Mouse (Mus musculus) macrophage (primary cell): ENCODE results near the gene Specc1. TPM values are rescaled to one million over a fixed set of nuclear protein-coding genes. Genes with fewer than 3 reads are reported as not detected.

Experiments
- H3K27ac ChIP-seq: fragments of 350-480 bp; formaldehyde crosslinking; 2 replicates; pipeline ENCODE4 v1.9.0; 2021
- H3K36me3 ChIP-seq: fragments of 350-480 bp; formaldehyde crosslinking; 2 replicates; pipeline ENCODE4 v1.9.0; 2021; ENCODE audit errors: inconsistent target
- H3K4me3 ChIP-seq: fragments of 350-480 bp; formaldehyde crosslinking; 2 replicates; pipeline ENCODE4 v1.9.0; 2021; ENCODE audit errors: inconsistent target
- H3K79me2 ChIP-seq: fragments of 350-480 bp; formaldehyde crosslinking; 2 replicates; pipeline ENCODE4 v1.9.0; 2021; ENCODE audit errors: inconsistent target
- WGBS: methylation state at CpG from one replicate; pipeline ENCODE4 v1.1.7; 2026; ENCODE audit warnings: inconsistent platforms; ENCODE audit not compliant: missing documents; 5-methylcytosine and 5-hydroxymethylcytosine counted together
- polyA plus RNA-seq: library from polyadenylated mRNA; stranded (reverse); fragments of 250-400 nt; gene quantifications from 3 replicates; pipeline ENCODE4 v1.2.4, GENCODE M21; 2018; ENCODE audit warnings: inconsistent platforms

Specc1 gene
- polyA plus RNA-seq, 1 experiment from 2014 or later = 116 TPM

GRCm38 (mm10) chr11:62029171-62029570 lies 72.6 kb downstream of the Specc1 start:
- Histone ChIP-seq H3K36me3 (peaks cover 37% of the 10 kb centered on the region), H3K4me3 (no peak overlapping the region), H3K79me2 (peaks cover 78% of the 10 kb centered on the region), H3K27ac (no peak overlapping the region)
- 95% methylated on average over 9 of the region's 9 CpGs for WGBS

DNA sequence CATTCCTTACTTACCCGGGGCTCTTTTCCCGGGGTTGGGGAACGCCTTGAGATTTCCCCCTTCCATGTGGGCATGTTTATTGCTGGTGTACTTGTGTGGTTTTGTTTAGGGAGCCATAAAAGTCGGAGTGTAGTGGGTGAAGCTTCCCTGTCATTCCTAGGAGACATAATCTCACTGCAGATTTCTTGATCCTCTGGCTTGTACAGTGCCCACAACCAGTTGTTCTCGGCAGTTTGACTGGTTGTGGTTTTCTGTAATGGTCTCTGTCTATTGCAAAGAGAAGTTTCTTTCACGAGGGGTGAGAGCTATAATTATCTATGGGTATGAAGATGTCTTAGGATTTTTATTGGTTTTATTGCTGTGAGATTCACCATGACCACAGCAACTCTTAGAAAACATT lies 78.0 kb downstream of the Specc1 start:
- peaks cover 61% of the 10 kb centered on the region for H3K36me3 ChIP-seq
- no peak overlapping the region for H3K4me3 ChIP-seq
- peaks cover 50% of the 10 kb centered on the region; the same call in 1 of the 2 replicates for H3K79me2 ChIP-seq
- no peak overlapping the region for H3K27ac ChIP-seq
- 65% methylated on average over 5 of the region's 6 CpGs for WGBS

GRCm38 (mm10) chr11:62035220-62035619 lies 78.7 kb downstream of the Specc1 start:
- Histone ChIP-seq H3K4me3 (no peak overlapping the region), H3K27ac (no peak overlapping the region), H3K36me3 (peaks cover 58% of the 10 kb centered on the region), H3K79me2 (peaks cover 45% of the 10 kb centered on the region; the same call in 1 of the 2 replicates)
- WGBS = 100% methylated on average over 1 of the region's 1 CpGs

DNA sequence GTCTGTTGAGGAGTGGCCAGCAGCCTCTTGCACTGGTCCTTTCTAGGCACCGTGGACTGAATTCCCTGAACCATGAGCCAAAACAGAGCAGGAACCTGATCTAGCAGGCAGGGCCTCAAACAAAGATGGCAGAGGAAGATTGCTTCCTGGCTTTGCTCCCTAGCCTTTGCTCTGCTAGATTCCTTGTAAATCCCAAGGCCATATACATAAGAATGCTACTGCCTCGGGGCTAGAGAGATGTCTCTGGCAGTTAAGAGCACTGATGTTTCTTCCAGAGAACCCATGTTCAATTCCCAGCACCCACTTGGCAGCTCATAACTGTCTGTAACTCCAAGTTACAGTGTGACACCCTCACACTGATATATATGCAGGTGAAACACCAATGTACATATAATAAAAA lies 83.6 kb downstream of the Specc1 start:
- no peak overlapping the region for H3K27ac ChIP-seq
- peaks cover 52% of the 10 kb centered on the region for H3K36me3 ChIP-seq
- H3K4me3 ChIP-seq = no peak overlapping the region
- H3K79me2 ChIP-seq = peaks cover 15% of the 10 kb centered on the region; the same call in 1 of the 2 replicates
- WGBS = 100% methylated on average over 2 of the region's 2 CpGs

DNA sequence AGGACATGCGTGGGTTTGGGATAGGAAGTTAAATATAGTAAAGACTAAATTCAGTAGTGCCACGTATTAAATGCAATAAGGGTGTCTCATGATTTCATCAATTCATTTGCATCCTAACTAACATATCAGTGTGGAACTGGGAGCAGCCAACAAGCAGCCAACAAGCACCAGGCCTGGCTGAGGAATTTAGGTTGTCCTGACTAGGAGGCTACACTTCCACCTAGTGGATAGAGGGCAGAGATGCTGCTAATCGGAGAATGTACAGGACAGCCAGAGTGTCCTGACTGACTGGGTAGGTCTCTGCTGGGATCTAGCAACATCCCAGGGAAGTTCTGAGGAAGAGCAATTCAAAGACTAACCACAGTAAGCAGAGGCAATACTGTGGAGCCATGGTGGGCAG lies 88.1 kb downstream of the Specc1 start:
- WGBS = 78% methylated on average over 2 of the region's 3 CpGs

DNA sequence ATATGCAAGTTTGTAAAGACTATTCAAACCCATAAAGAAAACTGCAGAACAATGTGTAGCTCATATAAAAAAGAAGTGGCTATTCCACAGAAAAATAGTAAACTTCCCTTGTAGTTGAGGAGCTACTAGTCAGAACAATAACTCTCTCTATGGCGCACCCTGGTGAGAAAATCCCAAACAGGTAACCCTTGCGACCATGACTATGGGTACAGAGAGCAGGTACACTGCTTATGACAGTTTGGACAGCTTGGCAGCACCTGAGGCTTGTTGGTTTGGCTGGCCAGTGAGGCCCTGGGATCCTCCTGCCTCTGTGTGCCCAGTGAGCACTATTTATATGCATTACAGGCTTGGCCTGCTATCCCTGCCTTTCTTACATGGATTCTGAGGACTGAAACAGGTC lies 89.4 kb downstream of the Specc1 start:
- WGBS = 90% methylated on average over 2 of the region's 2 CpGs
- no peak overlapping the region for H3K4me3 ChIP-seq
- H3K27ac ChIP-seq = no peak overlapping the region
- peaks cover 30% of the 10 kb centered on the region; the same call in 1 of the 2 replicates for H3K36me3 ChIP-seq
- H3K79me2 ChIP-seq = peaks cover 11% of the 10 kb centered on the region; the same call in 1 of the 2 replicates

More for the DNA sequence above, 88.1 kb downstream of the Specc1 start:
- H3K36me3 ChIP-seq = peaks cover 33% of the 10 kb centered on the region; the same call in 1 of the 2 replicates
- no peak overlapping the region for H3K4me3 ChIP-seq
- H3K79me2 ChIP-seq = peaks cover under 1% of the 10 kb centered on the region; the same call in 1 of the 2 replicates
- no peak overlapping the region for H3K27ac ChIP-seq

GRCm38 (mm10) chr11:62047817-62048640 lies 91.5 kb downstream of the Specc1 start:
- Histone ChIP-seq H3K36me3 (peaks cover 22% of the 10 kb centered on the region; the same call in 1 of the 2 replicates), H3K79me2 (peaks cover 32% of the 10 kb centered on the region; the same call in 1 of the 2 replicates), H3K4me3 (no peak overlapping the region), H3K27ac (no peak overlapping the region)
- WGBS = 60% methylated on average over 9 of the region's 9 CpGs

DNA sequence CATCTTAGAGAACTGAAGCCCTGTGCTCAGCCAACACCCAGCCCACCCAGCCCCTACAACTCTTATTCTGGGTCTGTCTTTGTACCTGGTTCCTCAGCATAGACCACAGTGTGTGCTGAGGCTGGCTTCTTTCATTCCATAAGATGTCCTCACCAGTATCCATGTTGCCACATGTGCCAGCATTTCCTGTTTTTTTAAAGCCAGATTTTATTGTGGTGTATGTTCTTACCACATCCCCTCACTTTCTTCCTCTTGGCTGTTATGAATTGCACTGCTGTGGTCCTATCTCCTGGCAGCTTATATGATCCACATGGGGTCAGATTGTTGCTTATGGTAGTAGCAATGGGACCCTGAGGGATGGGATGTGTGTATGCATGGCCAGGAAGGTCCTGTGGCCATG lies 92.6 kb downstream of the Specc1 start:
- H3K4me3 ChIP-seq = no peak overlapping the region
- peaks cover 44% of the 10 kb centered on the region; the same call in 1 of the 2 replicates for H3K79me2 ChIP-seq
- peaks cover 12% of the 10 kb centered on the region; the same call in 1 of the 2 replicates for H3K36me3 ChIP-seq
- H3K27ac ChIP-seq = no peak overlapping the region

DNA sequence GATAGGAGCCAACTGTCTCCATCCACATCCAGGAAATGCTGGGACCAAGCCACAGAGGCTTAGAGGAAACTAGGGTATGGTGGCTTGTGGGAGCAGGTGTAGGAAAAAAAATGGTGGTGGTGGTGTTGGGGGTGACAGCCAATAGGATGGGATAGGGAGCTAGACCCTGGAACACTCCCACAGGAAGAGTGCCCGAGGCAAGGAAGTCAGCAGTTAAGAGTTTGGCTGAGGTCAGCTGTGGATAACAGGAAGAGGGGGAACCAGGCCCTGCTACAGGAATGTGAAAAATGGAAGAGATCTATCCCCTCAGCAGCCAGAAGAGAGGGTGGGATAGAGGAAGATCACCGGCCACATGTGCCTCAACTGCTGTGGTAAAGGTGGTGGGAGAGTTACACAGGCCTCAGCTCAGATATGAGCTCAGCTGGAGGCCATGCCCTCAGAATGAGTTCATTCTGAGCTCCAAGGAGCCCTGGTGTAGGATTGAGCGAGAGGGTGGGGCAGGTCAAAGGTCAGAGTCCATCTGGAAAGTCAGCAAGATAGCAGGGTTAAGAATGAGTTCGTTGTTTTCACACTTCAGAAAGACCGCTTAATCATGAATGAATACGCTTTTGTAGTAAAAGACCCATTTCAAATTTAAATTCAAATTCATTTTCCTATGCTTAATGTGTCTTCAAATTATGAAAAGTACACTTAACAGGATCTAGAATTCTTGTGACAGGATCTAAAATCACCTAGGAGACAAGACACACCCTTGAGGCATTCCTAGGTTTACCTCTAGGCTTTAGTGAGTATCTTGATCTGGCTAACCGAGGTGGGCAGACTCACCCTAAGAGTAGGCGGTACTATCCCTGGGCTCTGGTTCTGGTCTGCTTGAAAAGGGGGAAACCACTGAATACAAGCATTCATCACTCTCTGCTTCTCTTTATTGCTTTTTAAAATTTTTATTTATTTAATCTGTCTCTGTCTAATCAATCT lies 94.1 kb downstream of the Specc1 start:
- Histone ChIP-seq H3K36me3 (peaks cover 6% of the 10 kb centered on the region; the same call in 1 of the 2 replicates), H3K27ac (peak overlapping the region; percentile 2; the same call in 1 of the 2 replicates), H3K4me3 (no peak overlapping the region), H3K79me2 (peaks cover 58% of the 10 kb centered on the region; the same call in 1 of the 2 replicates)
- WGBS = 92% methylated on average over 8 of the region's 8 CpGs

- Histone ChIP-seq H3K79me2 (peaks cover 67% of the 10 kb centered on the region; the same call in 1 of the 2 replicates), H3K36me3 (no peaks in the 10 kb centered on the region; the same call in 1 of the 2 replicates), H3K4me3 (no peak overlapping the region), H3K27ac (no peak overlapping the region)
- 78% methylated on average over 4 of the region's 4 CpGs for WGBS
Observed at GRCm38 (mm10) chr11:62051487-62051886, 94.9 kb downstream of the Specc1 start.

DNA sequence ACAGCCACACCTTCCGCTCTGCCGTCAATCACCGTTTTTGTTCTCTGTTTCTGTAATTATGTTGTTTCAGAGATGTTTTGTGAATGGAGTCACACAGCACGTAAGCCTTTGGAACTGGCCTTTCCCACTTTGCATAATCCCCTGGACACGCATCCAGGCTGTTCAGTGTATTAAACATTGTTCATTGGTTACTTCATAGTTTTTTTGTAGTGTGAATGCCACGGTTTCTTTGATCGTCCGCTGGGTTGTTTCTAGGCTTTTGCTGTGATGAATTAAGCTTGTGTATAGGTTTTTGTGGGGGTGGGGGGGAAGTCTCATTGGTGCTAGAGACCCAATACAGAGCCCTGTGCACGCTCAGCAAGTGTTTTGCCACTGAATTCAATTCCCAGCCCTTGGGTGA lies 97.4 kb downstream of the Specc1 start:
- peaks cover 71% of the 10 kb centered on the region; the same call in 1 of the 2 replicates for H3K79me2 ChIP-seq
- H3K36me3 ChIP-seq = no peaks in the 10 kb centered on the region; the same call in 1 of the 2 replicates
- no peak overlapping the region for H3K4me3 ChIP-seq
- H3K27ac ChIP-seq = no peak overlapping the region
- 97% methylated on average over 9 of the region's 9 CpGs for WGBS

- peaks cover 76% of the 10 kb centered on the region for H3K79me2 ChIP-seq
- H3K27ac ChIP-seq = no peak overlapping the region
- WGBS = 33% methylated on average over 1 of the region's 1 CpGs
- H3K36me3 ChIP-seq = no peaks in the 10 kb centered on the region
- H3K4me3 ChIP-seq = no peak overlapping the region
Observed at GRCm38 (mm10) chr11:62064565-62064964, 108.0 kb downstream of the Specc1 start.

DNA sequence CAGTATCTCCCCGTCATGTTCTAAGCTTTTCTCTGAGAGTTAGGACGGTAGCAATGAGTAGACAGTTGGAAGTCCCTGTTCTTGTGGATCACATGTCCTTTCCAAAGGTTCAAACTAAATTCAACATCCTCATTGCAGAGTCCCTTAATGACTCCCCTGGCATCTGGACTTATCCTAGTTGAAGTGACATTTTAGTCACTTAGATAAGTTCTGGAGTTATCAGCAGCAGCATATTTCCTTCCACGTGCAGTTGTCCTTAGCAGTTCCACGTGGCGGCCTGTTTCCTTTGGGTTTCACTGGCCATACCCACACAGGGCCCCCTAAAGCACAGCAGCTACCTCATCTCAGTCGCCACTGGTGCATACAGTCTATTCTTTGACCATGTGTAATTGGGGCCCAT lies 109.1 kb downstream of the Specc1 start:
- Histone ChIP-seq H3K27ac (no peak overlapping the region), H3K79me2 (peaks cover 75% of the 10 kb centered on the region), H3K4me3 (no peak overlapping the region), H3K36me3 (no peaks in the 10 kb centered on the region)
- 62% methylated on average over 6 of the region's 6 CpGs for WGBS

GRCm38 (mm10) chr11:62069554-62069953 lies 113.0 kb downstream of the Specc1 start:
- WGBS = 96% methylated on average over 2 of the region's 2 CpGs
- H3K4me3 ChIP-seq = no peak overlapping the region

More at GRCm38 (mm10) chr11:62069554-62069953, 113.0 kb downstream of the Specc1 start:
- Histone ChIP-seq H3K36me3 (peaks cover 3% of the 10 kb centered on the region; the same call in 1 of the 2 replicates), H3K27ac (no peak overlapping the region), H3K79me2 (peaks cover 40% of the 10 kb centered on the region; the same call in 1 of the 2 replicates)
